Mouse (Mus musculus): ENCODE measurements around the gene Gm9817. TPM values are rescaled to one million over a fixed set of nuclear protein-coding genes. Genes with fewer than 3 reads are reported as not detected.

Gene Gm9817
- polyA plus RNA-seq, 1 experiment = 0.70 TPM

DNA sequence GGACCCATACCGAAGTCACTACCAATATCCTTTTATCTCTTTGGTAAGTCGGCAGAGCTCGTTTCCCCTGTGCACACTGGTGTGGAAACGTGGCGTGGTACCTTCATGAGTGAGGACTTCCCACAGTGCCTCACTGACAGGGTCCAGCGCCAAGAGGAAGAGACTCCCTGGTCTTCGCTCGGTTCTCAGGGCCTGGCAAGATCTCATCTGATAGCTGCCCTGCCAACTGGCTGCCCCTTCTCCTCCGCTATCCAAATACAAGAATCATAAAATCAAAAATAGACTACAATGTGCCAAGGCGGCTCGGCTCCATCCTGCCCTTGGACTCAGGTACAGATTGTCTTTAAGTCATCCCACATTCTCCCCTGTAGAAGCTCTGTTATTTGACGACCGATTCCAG is 11.4 kb downstream of the Gm9817 start:
- Histone ChIP-seq H3K27ac (ENCODE audit: insufficient read depth, low read length) (no peak overlapping the region), H3K4me3 (ENCODE audit: low read depth, low read length) (no peak overlapping the region), H3K9ac (ENCODE audit: low read depth, poor library complexity, severe bottlenecking) (no peak overlapping the region), H3K9me3 (replicated peaks; ENCODE audit: control insufficient read depth, insufficient read depth, low read length, poor library complexity, severe bottlenecking) (no peaks in the 10 kb centered on the region), H3K27me3 (ENCODE audit: control insufficient read depth, insufficient read depth, low read length, poor library complexity, severe bottlenecking) (no peaks in the 10 kb centered on the region), H3K4me1 (ENCODE audit: control insufficient read depth, insufficient read depth, low read length) (no peaks in the 10 kb centered on the region), H3K36me3 (ENCODE audit: control insufficient read depth, insufficient read depth, low read length, poor library complexity, severe bottlenecking) (no peaks in the 10 kb centered on the region)
- TF ChIP-seq CTCF (IDR thresholded peaks at IDR 0.05; ENCODE audit: low read depth, low read length) (no peak), EP300 (IDR thresholded peaks at IDR 0.05; ENCODE audit: insufficient read depth, low read depth, low read length) (no peak), POLR2A (IDR thresholded peaks at IDR 0.05; ENCODE audit: insufficient read depth, low read length) (no peak)

DNA sequence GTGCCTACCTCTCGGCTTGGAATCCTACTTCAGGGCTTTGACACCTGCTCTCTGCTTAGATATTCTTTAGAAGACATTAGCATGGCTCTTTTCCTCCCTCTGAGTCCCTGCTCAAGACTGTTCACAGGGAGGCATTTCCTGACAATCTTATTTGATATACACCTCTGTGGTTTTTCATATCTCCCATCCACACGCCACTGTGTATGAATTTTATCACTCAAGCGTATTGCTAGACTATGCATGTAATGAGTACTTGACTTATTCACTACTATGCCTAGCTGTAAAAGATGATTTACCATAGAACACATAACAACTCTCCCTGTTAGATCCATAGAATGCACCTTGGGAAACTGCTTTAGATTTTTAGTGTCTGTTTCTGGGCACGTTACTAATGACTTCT is 14.3 kb downstream of the Gm9817 start:
- Histone ChIP-seq H3K27ac (ENCODE audit: insufficient read depth, low read length) (no peak overlapping the region), H3K9me3 (replicated peaks; ENCODE audit: control insufficient read depth, insufficient read depth, low read length, poor library complexity, severe bottlenecking) (no peaks in the 10 kb centered on the region), H3K36me3 (ENCODE audit: control insufficient read depth, insufficient read depth, low read length, poor library complexity, severe bottlenecking) (no peaks in the 10 kb centered on the region), H3K4me1 (ENCODE audit: control insufficient read depth, insufficient read depth, low read length) (no peaks in the 10 kb centered on the region), H3K9ac (ENCODE audit: low read depth, poor library complexity, severe bottlenecking) (no peak overlapping the region), H3K4me3 (ENCODE audit: low read depth, low read length) (no peak overlapping the region), H3K27me3 (ENCODE audit: control insufficient read depth, insufficient read depth, low read length, poor library complexity, severe bottlenecking) (no peaks in the 10 kb centered on the region)
- TF ChIP-seq CTCF (IDR thresholded peaks at IDR 0.05; ENCODE audit: low read depth, low read length) = no peak
- TF ChIP-seq EP300 (IDR thresholded peaks at IDR 0.05; ENCODE audit: insufficient read depth, low read depth, low read length) = no peak
- TF ChIP-seq POLR2A (IDR thresholded peaks at IDR 0.05; ENCODE audit: insufficient read depth, low read length) = no peak

DNA sequence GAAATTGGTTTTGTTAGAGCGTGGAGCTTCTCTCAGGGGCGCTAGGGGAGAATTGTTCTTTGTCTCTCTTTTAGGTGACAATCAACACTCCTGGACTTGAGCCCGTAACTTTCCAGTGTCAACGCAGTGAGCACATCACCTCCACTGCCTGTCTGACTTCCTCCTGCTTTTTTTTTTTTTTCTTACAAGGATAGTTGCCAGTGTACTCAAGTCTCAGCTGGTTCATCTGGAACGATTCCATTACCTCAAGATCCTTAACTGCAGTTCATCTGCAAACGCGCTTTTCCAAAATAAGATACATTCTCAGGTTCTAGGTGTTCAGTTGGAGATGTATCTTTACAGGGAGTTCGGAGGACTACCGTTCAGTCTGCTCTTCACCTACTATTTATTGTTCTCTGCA is 16.5 kb downstream of the Gm9817 start:
- no peak overlapping the region for H3K27ac ChIP-seq (ENCODE audit: insufficient read depth, low read length)
- TF ChIP-seq EP300 (IDR thresholded peaks at IDR 0.05; ENCODE audit: insufficient read depth, low read depth, low read length) (no peak), POLR2A (IDR thresholded peaks at IDR 0.05; ENCODE audit: insufficient read depth, low read length) (no peak), CTCF (IDR thresholded peaks at IDR 0.05; ENCODE audit: low read depth, low read length) (no peak)
- H3K27me3 ChIP-seq (ENCODE audit: control insufficient read depth, insufficient read depth, low read length, poor library complexity, severe bottlenecking) = no peaks in the 10 kb centered on the region
- no peaks in the 10 kb centered on the region for H3K4me1 ChIP-seq (ENCODE audit: control insufficient read depth, insufficient read depth, low read length)
- H3K9ac ChIP-seq (ENCODE audit: low read depth, poor library complexity, severe bottlenecking) = no peak overlapping the region
- no peaks in the 10 kb centered on the region for H3K9me3 ChIP-seq (replicated peaks; ENCODE audit: control insufficient read depth, insufficient read depth, low read length, poor library complexity, severe bottlenecking)
- H3K36me3 ChIP-seq (ENCODE audit: control insufficient read depth, insufficient read depth, low read length, poor library complexity, severe bottlenecking) = no peaks in the 10 kb centered on the region
- no peak overlapping the region for H3K4me3 ChIP-seq (ENCODE audit: low read depth, low read length)

DNA sequence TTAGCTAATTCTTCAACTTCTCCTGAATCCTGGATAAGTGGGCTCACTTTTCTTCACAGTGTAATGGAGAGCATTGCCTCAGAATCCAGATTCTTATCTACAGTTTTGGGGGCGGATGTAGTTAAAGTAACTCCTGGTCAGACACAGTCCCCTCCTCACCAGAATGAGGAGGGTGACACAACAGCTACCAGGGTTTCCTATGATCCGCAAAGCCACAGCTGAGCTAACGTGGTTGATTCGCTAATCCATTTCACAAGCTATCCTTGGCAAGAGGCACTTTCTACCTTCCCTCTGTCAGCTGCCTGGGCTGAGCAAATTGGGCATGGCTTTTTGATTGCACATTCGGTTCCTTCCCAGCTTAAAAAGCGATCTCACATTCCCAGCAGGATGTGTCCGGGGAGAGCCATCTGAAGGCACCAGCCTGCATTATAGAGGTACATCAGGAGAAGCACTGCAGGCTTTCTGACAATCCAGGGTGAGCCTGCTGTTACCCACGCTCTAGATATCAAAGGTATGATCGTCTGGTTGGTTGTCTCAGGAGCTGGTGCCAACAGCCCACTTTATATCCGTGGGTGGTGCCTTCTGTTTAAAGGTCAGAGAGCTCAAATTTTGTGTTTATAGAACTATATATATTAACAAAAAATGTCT is 21.2 kb downstream of the Gm9817 start:
- TF ChIP-seq POLR2A (IDR thresholded peaks at IDR 0.05; ENCODE audit: insufficient read depth, low read length) (no peak), CTCF (IDR thresholded peaks at IDR 0.05; ENCODE audit: low read depth, low read length) (no peak), EP300 (IDR thresholded peaks at IDR 0.05; ENCODE audit: insufficient read depth, low read depth, low read length) (no peak)
- no peak overlapping the region for H3K4me3 ChIP-seq (ENCODE audit: low read depth, low read length)
- no peak overlapping the region for H3K27ac ChIP-seq (ENCODE audit: insufficient read depth, low read length)
- no peaks in the 10 kb centered on the region for H3K36me3 ChIP-seq (ENCODE audit: control insufficient read depth, insufficient read depth, low read length, poor library complexity, severe bottlenecking)
- H3K4me1 ChIP-seq (ENCODE audit: control insufficient read depth, insufficient read depth, low read length) = no peaks in the 10 kb centered on the region
- H3K27me3 ChIP-seq (ENCODE audit: control insufficient read depth, insufficient read depth, low read length, poor library complexity, severe bottlenecking) = no peaks in the 10 kb centered on the region
- no peak overlapping the region for H3K9ac ChIP-seq (ENCODE audit: low read depth, poor library complexity, severe bottlenecking)
- no peaks in the 10 kb centered on the region for H3K9me3 ChIP-seq (replicated peaks; ENCODE audit: control insufficient read depth, insufficient read depth, low read length, poor library complexity, severe bottlenecking)

DNA sequence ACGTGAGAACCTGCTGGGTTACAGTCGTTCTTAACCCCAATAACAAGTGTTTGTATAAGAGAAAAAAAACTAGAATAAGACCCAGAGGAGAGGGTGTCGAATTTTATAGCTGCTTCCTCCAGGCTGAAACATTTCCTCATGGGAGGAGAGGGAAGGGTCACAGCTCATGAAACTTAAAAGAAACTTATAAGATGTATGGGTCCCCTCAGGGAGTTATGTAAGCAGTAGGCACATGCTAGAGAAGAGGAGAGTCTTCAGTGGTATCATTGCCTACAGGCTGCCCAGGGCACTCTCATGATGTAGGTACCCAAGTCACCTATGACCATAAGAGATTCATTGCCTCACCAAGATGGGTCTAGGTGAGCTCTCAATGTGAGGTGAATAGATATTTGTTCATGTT is 28.0 kb downstream of the Gm9817 start:
- Histone ChIP-seq H3K27me3 (ENCODE audit: control insufficient read depth, insufficient read depth, low read length, poor library complexity, severe bottlenecking) (no peaks in the 10 kb centered on the region), H3K27ac (ENCODE audit: insufficient read depth, low read length) (no peak overlapping the region), H3K9me3 (replicated peaks; ENCODE audit: control insufficient read depth, insufficient read depth, low read length, poor library complexity, severe bottlenecking) (no peaks in the 10 kb centered on the region), H3K9ac (ENCODE audit: low read depth, poor library complexity, severe bottlenecking) (no peak overlapping the region), H3K36me3 (ENCODE audit: control insufficient read depth, insufficient read depth, low read length, poor library complexity, severe bottlenecking) (no peaks in the 10 kb centered on the region), H3K4me3 (ENCODE audit: low read depth, low read length) (no peak overlapping the region), H3K4me1 (ENCODE audit: control insufficient read depth, insufficient read depth, low read length) (no peaks in the 10 kb centered on the region)
- TF ChIP-seq POLR2A (IDR thresholded peaks at IDR 0.05; ENCODE audit: insufficient read depth, low read length) = no peak
- TF ChIP-seq CTCF (IDR thresholded peaks at IDR 0.05; ENCODE audit: low read depth, low read length) = no peak
- TF ChIP-seq EP300 (IDR thresholded peaks at IDR 0.05; ENCODE audit: insufficient read depth, low read depth, low read length) = no peak

DNA sequence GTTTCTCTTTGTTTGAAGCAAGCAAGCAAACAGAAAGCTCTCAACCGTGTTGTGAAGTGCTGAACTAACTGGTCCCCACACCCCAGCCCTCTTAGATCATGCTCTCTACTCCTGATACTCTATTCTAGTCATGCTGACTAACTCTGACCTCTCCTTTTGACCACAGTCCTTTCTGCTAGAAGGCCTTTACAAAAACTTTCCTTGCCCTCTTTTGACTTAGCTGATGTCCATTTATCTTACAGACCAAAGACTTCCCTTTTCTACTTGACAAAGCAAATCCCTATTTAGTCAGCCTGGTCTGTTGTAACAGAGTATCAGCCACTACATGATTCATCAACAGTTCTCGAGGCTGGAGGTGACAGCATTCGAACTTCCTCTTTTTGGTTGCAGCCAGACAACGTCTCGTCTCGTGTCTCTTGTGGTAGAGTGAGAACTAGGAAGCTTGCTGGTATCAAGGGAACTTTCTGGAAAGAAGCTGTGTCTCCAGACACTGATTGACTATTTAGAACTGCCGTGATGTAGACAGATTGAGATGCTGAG is 30.4 kb downstream of the Gm9817 start:
- no peak overlapping the region for H3K9ac ChIP-seq (ENCODE audit: low read depth, poor library complexity, severe bottlenecking)
- H3K36me3 ChIP-seq (ENCODE audit: control insufficient read depth, insufficient read depth, low read length, poor library complexity, severe bottlenecking) = no peaks in the 10 kb centered on the region
- TF ChIP-seq CTCF (IDR thresholded peaks at IDR 0.05; ENCODE audit: low read depth, low read length) = no peak
- no peak for TF ChIP-seq POLR2A (IDR thresholded peaks at IDR 0.05; ENCODE audit: insufficient read depth, low read length)
- no peak for TF ChIP-seq EP300 (IDR thresholded peaks at IDR 0.05; ENCODE audit: insufficient read depth, low read depth, low read length)
- H3K27me3 ChIP-seq (ENCODE audit: control insufficient read depth, insufficient read depth, low read length, poor library complexity, severe bottlenecking) = no peaks in the 10 kb centered on the region
- no peak overlapping the region for H3K4me3 ChIP-seq (ENCODE audit: low read depth, low read length)
- H3K4me1 ChIP-seq (ENCODE audit: control insufficient read depth, insufficient read depth, low read length) = no peaks in the 10 kb centered on the region
- H3K27ac ChIP-seq (ENCODE audit: insufficient read depth, low read length) = no peak overlapping the region
- no peaks in the 10 kb centered on the region for H3K9me3 ChIP-seq (replicated peaks; ENCODE audit: control insufficient read depth, insufficient read depth, low read length, poor library complexity, severe bottlenecking)

All from ES-Bruce4 (cell line).